ENCODE assay signal across 9 mouse cellular contexts in the genomic region with DNA sequence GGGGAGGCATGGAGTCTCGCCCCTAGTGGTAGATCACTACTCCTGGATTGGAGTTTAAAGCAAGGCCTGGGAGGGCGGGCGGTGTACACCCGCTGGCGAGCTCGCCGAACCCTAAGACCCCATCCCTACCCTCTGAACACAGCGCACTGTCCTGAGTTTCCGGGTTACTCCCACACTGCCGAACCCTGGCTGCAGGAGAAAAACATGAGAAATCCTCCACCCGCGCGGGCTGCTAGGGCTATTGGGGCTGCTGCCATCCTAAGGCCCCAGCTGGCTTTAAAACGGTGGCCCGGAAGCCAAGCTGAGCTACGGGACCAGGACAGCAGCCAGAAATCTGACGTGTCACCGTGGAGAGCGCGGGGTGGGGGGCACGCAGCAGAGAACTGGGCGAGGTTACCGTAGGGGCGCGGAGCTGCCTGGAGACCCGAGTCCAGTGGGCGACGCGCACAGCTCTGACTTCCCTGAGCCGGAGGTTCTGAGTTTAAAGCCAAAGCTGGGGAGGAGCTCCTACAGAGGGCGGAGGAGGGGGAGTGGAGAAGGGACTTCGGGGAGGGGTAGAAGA. TPM values are rescaled to one million over a fixed set of nuclear protein-coding genes. Genes with fewer than 3 reads are reported as not detected.
DNase-seq lines count a peak whose midpoint lies in the region; ATAC-seq and TF ChIP-seq lines count a peak whose summit lies in the region.
"Had no signal": no experiment of that assay in that cellular context is flagged by ENCODE, and none has a peak within 500 bp of the region (broad histone marks: within the 10 kb centered on the region; RNA-seq: fewer than 3 reads in every experiment).

A gene (minus strand): TSS at position 546 of the 562 bp plus-strand sequence.

- no peaks in the 10 kb centered on the region for H3K36me3 ChIP-seq in forebrain, embryonic 11.5 days (ENCODE audit: control insufficient read depth, insufficient read depth, low read length)
- no peaks in the 10 kb centered on the region for H3K36me3 ChIP-seq in heart, embryonic 13.5 days
- no peaks in the 10 kb centered on the region for H3K36me3 ChIP-seq in kidney, embryonic 16.5 days (ENCODE audit: insufficient read depth, low read length)
- no peaks in the 10 kb centered on the region for H3K36me3 ChIP-seq in midbrain, embryonic 16.5 days (ENCODE audit: control insufficient read depth, insufficient read depth, low read length)
- no peaks in the 10 kb centered on the region for H3K36me3 ChIP-seq in stomach, embryonic 14.5 days (ENCODE audit: control insufficient read depth, insufficient read depth, low read length)
- H3K36me3 ChIP-seq: G1E had no signal

- peak; percentile 61 for DNase-seq in CD4-positive helper T cell, adult 2 months (ENCODE audit: low read depth, low spot score)
- peak; percentile 80 for DNase-seq in brain, embryonic 14.5 days (ENCODE audit: low read depth)
- peak; percentile 77 for DNase-seq in forebrain, embryonic 11.5 days (ENCODE audit: low spot score)
- DNase-seq in liver, result peak; percentile 54

- no peaks in the 10 kb centered on the region for H3K9me3 ChIP-seq in forebrain, embryonic 11.5 days (ENCODE audit: control insufficient read depth, low read length)
- H3K9me3 ChIP-seq in heart, embryonic 13.5 days, result no peaks in the 10 kb centered on the region
- peaks cover 3% of the 10 kb centered on the region for H3K9me3 ChIP-seq in kidney, embryonic 16.5 days (ENCODE audit: low read length)
- H3K9me3 ChIP-seq in midbrain, embryonic 16.5 days (replicated peaks; ENCODE audit: control insufficient read depth, low read length, poor library complexity, severe bottlenecking), result no peaks in the 10 kb centered on the region
- H3K9me3 ChIP-seq in stomach, embryonic 14.5 days (ENCODE audit: control insufficient read depth, low read depth, low read length), result no peaks in the 10 kb centered on the region
- H3K9me3 ChIP-seq: G1E had no signal

- TF ChIP-seq CTCF in brain, embryonic 14.5 days (IDR thresholded peaks at IDR 0.05; ENCODE audit: borderline replicate concordance, extremely low read depth, insufficient read depth, insufficient read length), result peak; percentile 58

- no peaks in the 10 kb centered on the region for H3K27me3 ChIP-seq in forebrain, embryonic 11.5 days (ENCODE audit: control insufficient read depth, insufficient read depth, low read length)
- H3K27me3 ChIP-seq in heart, embryonic 13.5 days (replicated peaks), result no peaks in the 10 kb centered on the region
- no peaks in the 10 kb centered on the region for H3K27me3 ChIP-seq in kidney, embryonic 16.5 days (ENCODE audit: insufficient read depth, low read length)
- H3K27me3 ChIP-seq in midbrain, embryonic 16.5 days (ENCODE audit: control insufficient read depth, insufficient read depth, low read depth, low read length), result no peaks in the 10 kb centered on the region
- no peaks in the 10 kb centered on the region for H3K27me3 ChIP-seq in stomach, embryonic 14.5 days (ENCODE audit: control insufficient read depth, insufficient read depth, low read length)

- peak; percentile 7; the same call in 1 of the 2 replicates for TF ChIP-seq POLR2A in brain, embryonic 14.5 days (IDR thresholded peaks at IDR 0.05; ENCODE audit: borderline replicate concordance, extremely low read depth, insufficient read depth, insufficient read length, poor library complexity, severe bottlenecking)

- no peak within 1 kb of the TSS for H3K27ac ChIP-seq in forebrain, embryonic 11.5 days (ENCODE audit: low read depth, low read length)
- peak within 1 kb of the TSS; percentile 64; the same call in 1 of the 2 replicates for H3K27ac ChIP-seq in heart, embryonic 13.5 days (replicated peaks)
- peak within 1 kb of the TSS; percentile 95 for H3K27ac ChIP-seq in kidney, embryonic 16.5 days (ENCODE audit: low read length)
- H3K27ac ChIP-seq in midbrain, embryonic 16.5 days (ENCODE audit: low read length), result peak within 1 kb of the TSS; percentile 74
- peak within 1 kb of the TSS; percentile 45 for H3K27ac ChIP-seq in stomach, embryonic 14.5 days (ENCODE audit: low read length)

- 0 out of 2 replicates have a peak, but pooled peaks cover 2% of the 10 kb centered on the region for H3K4me1 ChIP-seq in forebrain, embryonic 11.5 days (replicated peaks; ENCODE audit: control insufficient read depth, insufficient read depth, low read length)
- peaks cover 6% of the 10 kb centered on the region for H3K4me1 ChIP-seq in heart, embryonic 13.5 days
- H3K4me1 ChIP-seq in kidney, embryonic 16.5 days (ENCODE audit: insufficient read depth, low read length), result peaks cover 29% of the 10 kb centered on the region
- peaks cover 8% of the 10 kb centered on the region; the same call in 1 of the 2 replicates for H3K4me1 ChIP-seq in midbrain, embryonic 16.5 days (ENCODE audit: control insufficient read depth, insufficient read depth, low read length)
- H3K4me1 ChIP-seq in stomach, embryonic 14.5 days (ENCODE audit: control insufficient read depth, insufficient read depth, low read length), result no peaks in the 10 kb centered on the region

- peak within 1 kb of the TSS; percentile 68 for H3K4me2 ChIP-seq in forebrain, embryonic 11.5 days (ENCODE audit: low read depth, low read length, severe bottlenecking)
- peak within 1 kb of the TSS; percentile 89 for H3K4me2 ChIP-seq in heart, embryonic 13.5 days
- H3K4me2 ChIP-seq in kidney, embryonic 16.5 days (replicated peaks; ENCODE audit: low read depth, low read length), result peak within 1 kb of the TSS; percentile 84
- H3K4me2 ChIP-seq in midbrain, embryonic 16.5 days (ENCODE audit: low read length), result peak within 1 kb of the TSS; percentile 87
- H3K4me2 ChIP-seq in stomach, embryonic 14.5 days (replicated peaks; ENCODE audit: low read depth, low read length), result peak within 1 kb of the TSS; percentile 82

- 0% methylated on average over 32 of the region's 32 CpGs for WGBS in forebrain, embryonic 11.5 days
- WGBS in heart, embryonic 13.5 days, result under 1% methylated on average over 32 of the region's 32 CpGs
- under 1% methylated on average over 32 of the region's 32 CpGs for WGBS in kidney, embryonic 16.5 days
- under 1% methylated on average over 32 of the region's 32 CpGs for WGBS in midbrain, embryonic 16.5 days
- under 1% methylated on average over 32 of the region's 32 CpGs for WGBS in stomach, embryonic 14.5 days

- ATAC-seq in forebrain, embryonic 11.5 days (replicated peaks; ENCODE audit: low FRiP score), result peak; percentile 85
- ATAC-seq in heart, embryonic 13.5 days (ENCODE audit: extremely low read depth, insufficient number of reproducible peaks, low FRiP score, low TSS enrichment), result peak; percentile 65; the same call in 1 of the 2 replicates
- peak; percentile 87 for ATAC-seq in kidney, embryonic 16.5 days (ENCODE audit: low FRiP score, low TSS enrichment)
- peak; percentile 92 for ATAC-seq in midbrain, embryonic 16.5 days
- ATAC-seq in stomach, embryonic 14.5 days (ENCODE audit: insufficient number of reproducible peaks, insufficient read depth, low FRiP score, low read depth), result peak; percentile 87

- peak within 1 kb of the TSS; percentile 46 for H3K4me3 ChIP-seq in forebrain, embryonic 11.5 days (ENCODE audit: low read depth, low read length)
- H3K4me3 ChIP-seq in heart, embryonic 13.5 days, result peak within 1 kb of the TSS; percentile 72
- H3K4me3 ChIP-seq in kidney, embryonic 16.5 days (ENCODE audit: low read length), result peak within 1 kb of the TSS; percentile 69
- H3K4me3 ChIP-seq in midbrain, embryonic 16.5 days (ENCODE audit: low read depth, low read length), result peak within 1 kb of the TSS; percentile 68
- peak within 1 kb of the TSS; percentile 61 for H3K4me3 ChIP-seq in stomach, embryonic 14.5 days (ENCODE audit: low read depth, low read length)

- peak within 1 kb of the TSS; percentile 67 for H3K9ac ChIP-seq in forebrain, embryonic 11.5 days (ENCODE audit: low read length)
- peak within 1 kb of the TSS; percentile 85 for H3K9ac ChIP-seq in heart, embryonic 13.5 days
- H3K9ac ChIP-seq in kidney, embryonic 16.5 days (replicated peaks; ENCODE audit: low read length), result peak within 1 kb of the TSS; percentile 85
- H3K9ac ChIP-seq in midbrain, embryonic 16.5 days (ENCODE audit: low read depth, low read length), result peak within 1 kb of the TSS; percentile 83
- peak within 1 kb of the TSS; percentile 53 for H3K9ac ChIP-seq in stomach, embryonic 14.5 days (replicated peaks; ENCODE audit: low read depth, low read length)

RNA-seq across cellular contexts. Expression of the gene that starts here (rescaled TPM):
- 3.0 TPM in 2 replicates for polyA plus RNA-seq in brain, embryonic 14.5 days (2012; rRNA removed)
- 4.4 and 4.7 TPM in 2 replicates for polyA plus RNA-seq in forebrain, embryonic 11.5 days (2014; fragmentation: Nextera tagmentation; extraction: Ambion mirVana)
- polyA plus RNA-seq in heart, embryonic 13.5 days (2015; fragmentation: Nextera tagmentation; extraction: Ambion mirVana), result 4.5 and 4.7 TPM in 2 replicates
- 57.1 and 69.9 TPM in 2 replicates for polyA plus RNA-seq in kidney, embryonic 16.5 days (2015; fragmentation: Nextera tagmentation; extraction: Ambion mirVana)
- 3.4 and 4.0 TPM in 2 replicates for polyA plus RNA-seq in midbrain, embryonic 16.5 days (2015; fragmentation: Nextera tagmentation; extraction: Ambion mirVana)
- 5.6 and 5.7 TPM in 2 replicates for polyA plus RNA-seq in stomach, embryonic 14.5 days (2014; fragmentation: Nextera tagmentation; extraction: Ambion mirVana)
- polyA plus RNA-seq: G1E had no signal
